Mouse (Mus musculus): ENCODE measurements around the gene Gse1.

DNA sequence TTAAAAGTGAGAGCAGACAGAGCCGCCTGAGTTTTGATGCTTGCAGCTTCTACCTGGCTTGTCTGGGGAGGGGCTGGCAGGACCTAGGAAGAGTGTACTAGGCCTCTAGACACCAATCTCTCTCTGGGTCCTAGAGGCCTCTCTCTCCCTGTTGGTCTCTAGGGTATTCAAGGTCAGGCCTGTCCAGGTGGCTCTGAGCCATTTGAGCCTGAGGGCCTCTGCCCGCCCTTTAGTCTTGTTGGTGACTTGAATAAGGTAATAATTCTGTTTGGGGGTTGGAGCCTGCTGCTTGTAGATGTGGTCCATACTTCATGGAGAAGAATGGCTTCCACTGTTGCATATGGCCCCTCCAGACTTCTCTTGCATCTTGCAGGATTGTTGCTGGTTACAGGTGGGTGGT, 287.0 kb downstream of the Gse1 start:
- TF ChIP-seq CTCF (IDR thresholded peaks at IDR 0.05; ENCODE audit: borderline replicate concordance, insufficient read depth, low read depth, low read length) (no peak), POLR2A (IDR thresholded peaks at IDR 0.05; ENCODE audit: borderline replicate concordance, insufficient read depth, low read length) (no peak)

Measured in cerebellum, adult 2 months (tissue).